Mouse (Mus musculus): ENCODE measurements around the gene Tmem213. TPM values are rescaled to one million over a fixed set of nuclear protein-coding genes. Genes with fewer than 3 reads are reported as not detected.

Tmem213 gene
- total RNA-seq (2021), result not detected
- long read RNA-seq, experiment 1, result 0 reads
- long read RNA-seq, experiment 2, result 0 reads

DNA sequence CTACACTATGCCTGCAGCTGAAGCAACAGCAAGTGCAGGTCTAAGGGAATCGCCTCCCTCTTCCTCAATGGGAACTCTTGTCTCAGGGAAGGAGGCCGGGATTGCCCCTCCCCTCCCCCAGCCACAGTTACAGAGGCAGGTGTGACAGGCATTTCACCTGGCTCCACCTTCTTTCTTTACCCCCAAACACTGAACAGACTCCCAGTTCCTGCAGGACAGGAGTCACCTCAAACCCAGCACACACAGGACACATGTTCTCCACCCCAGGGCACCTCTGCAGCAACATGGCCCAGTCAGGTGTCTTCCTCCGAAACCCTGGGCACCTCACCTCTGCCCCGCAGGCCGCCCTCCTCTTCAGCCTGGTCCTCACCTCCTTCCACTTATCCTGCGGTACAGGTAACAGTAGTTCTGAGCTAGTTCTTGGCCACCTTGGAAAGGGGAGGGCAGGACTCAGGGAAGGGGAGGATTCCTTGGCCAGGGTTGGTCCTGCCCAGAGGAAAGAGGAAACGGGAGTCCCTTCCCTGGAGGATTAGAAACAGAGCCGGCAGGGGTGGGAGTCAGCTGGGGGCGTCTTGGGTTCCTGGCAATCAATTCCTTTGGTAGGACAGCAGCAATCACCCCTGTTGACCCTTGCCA, at the start of gene Tmem213:
TSS of gene Tmem213 (plus strand) at position 96 of the 636 bp plus-strand sequence.
- Histone ChIP-seq H3K4me3 (no peak within 1 kb of the TSS), H3K27ac (no peak within 1 kb of the TSS)
- no peak for TF ChIP-seq CTCF (conservative IDR thresholded peaks at IDR 0.05)
- no peak for DNase-seq (ENCODE audit: low spot score in 2 of 2)

DNA sequence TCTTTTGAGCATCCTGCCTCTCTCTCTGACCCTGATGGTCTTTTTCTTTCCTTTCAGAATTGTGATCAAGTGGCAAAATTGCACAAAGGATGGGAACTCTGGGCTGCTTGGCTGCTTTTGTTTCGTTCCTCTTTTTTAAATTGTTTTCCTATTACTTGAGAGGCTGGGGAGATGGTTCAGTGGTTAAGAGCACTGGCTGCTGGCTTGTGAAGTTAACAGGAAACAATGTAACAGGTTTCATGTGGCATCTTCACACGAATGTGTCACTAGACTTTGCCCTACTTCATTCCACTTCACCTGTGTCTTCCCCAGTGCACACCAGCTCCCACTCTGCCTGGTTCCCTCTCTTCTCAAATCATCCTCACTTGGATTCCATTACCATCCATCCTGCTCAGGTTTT, 44.4 kb upstream of the Tmem213 start:
- no peak overlapping the region for H3K4me3 ChIP-seq
- DNase-seq (ENCODE audit: low spot score in 2 of 2), result no peak
- peak overlapping the region; percentile 64; the same call in 1 of the 2 replicates for H3K27ac ChIP-seq
- no peak for TF ChIP-seq CTCF (conservative IDR thresholded peaks at IDR 0.05)

DNA sequence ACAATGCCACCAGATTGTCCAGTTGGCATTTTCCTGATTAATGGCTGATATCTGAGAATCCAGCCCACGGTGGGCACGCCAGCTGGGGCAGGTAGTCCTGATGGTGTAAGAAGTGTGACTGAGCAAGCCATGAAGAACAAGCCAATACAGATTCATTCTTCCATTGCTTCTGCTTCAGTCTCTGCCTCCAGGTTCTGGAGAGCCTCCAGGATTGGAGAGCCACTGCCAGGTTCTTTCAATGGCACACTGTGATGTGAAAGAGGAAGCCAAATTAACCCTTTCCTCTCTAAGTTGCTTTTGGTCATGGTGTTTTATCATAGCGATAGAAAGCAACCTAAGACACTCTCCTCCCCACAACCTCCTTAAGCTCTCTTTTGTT, 43.9 kb upstream of the Tmem213 start:
- DNase-seq (ENCODE audit: low spot score in 2 of 2), result peak; percentile 51 to 67
- TF ChIP-seq CTCF (conservative IDR thresholded peaks at IDR 0.05), result no peak
- Histone ChIP-seq H3K4me3 (no peak overlapping the region), H3K27ac (peak overlapping the region; percentile 64)

DNA sequence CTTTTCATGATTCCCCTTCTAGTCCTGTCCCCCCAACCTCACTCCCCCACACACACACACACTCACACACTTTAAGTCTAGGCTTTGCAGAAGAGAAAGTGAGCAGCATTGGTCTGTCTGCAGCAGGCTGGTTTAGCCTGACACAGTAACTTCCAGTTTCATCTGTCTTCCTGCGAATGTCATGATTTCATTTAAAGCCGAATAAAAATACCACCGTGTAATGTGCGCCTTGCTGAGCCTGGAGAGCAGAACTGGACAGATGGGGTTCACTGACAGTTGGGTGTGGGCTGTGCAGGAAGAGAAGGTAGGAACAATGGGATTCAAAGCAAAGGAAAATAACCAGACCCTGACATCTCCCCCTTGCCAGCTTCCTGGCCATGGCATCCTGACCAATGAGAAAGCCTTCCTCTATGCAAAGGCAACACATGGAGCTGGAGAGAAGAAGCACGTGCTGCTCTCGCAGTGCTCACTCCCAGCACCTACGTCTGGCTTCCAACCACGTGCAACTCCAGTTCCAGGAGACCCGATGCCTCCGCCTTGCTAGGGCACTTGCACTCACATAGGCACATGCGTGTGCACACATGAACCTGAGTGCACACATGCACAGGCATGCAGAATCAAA, 43.4 kb upstream of the Tmem213 start:
- no peak for TF ChIP-seq CTCF (conservative IDR thresholded peaks at IDR 0.05)
- peak overlapping the region; percentile 26; the same call in 1 of the 2 replicates for H3K4me3 ChIP-seq
- peak; percentile 29 to 43 for DNase-seq (ENCODE audit: low spot score in 2 of 2)
- H3K27ac ChIP-seq, result peak overlapping the region; percentile 64

DNA sequence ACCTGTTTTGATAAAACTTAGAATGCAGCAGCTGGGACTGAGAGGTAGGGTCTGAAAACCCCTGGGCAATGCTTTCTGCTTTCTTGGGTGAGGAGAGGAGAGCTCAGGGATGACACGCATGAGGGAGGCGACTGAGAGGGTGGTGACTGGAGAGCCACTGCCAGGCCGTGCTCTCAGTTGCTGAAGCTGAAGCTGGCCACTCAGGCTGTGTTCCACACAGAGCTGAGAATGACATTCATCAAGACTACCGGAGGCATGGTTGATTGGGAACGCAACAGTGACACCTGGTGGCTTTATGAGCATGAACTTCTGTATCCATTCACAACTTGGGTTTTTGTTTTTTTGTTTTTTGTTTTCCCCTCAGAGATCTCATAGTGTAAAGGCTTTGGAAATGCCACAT, 42.8 kb upstream of the Tmem213 start:
- H3K27ac ChIP-seq, result peak overlapping the region; percentile 64

DNA sequence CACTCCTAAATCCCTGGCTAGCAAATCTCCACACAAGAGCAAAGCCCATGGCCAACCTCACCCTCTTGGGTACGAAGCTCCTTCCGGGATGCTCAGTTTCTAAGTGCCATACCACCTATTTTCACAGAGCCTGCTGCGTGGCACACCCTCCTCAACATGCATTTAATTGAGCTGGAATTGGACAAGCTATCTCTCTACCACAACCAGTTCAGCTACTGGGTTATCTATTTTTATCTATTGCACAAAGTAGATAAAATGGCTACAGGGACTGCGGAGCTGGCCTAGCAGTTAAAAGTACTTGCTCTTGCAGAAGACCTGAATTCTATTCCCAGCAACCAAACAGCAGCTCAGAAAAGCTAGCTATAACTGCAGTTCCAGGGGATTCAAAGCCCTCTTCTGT, 37.8 kb upstream of the Tmem213 start:
- Histone ChIP-seq H3K27ac (no peak overlapping the region), H3K4me3 (no peak overlapping the region)
- TF ChIP-seq CTCF (conservative IDR thresholded peaks at IDR 0.05), result no peak
- DNase-seq (ENCODE audit: low spot score in 2 of 2), result no peak

More for the DNA sequence above, 42.8 kb upstream of the Tmem213 start:
- TF ChIP-seq CTCF (conservative IDR thresholded peaks at IDR 0.05), result peak; percentile 90
- H3K4me3 ChIP-seq, result peak overlapping the region; percentile 26; the same call in 1 of the 2 replicates
- peak; percentile 55 to 66 for DNase-seq (ENCODE audit: low spot score in 2 of 2)

DNA sequence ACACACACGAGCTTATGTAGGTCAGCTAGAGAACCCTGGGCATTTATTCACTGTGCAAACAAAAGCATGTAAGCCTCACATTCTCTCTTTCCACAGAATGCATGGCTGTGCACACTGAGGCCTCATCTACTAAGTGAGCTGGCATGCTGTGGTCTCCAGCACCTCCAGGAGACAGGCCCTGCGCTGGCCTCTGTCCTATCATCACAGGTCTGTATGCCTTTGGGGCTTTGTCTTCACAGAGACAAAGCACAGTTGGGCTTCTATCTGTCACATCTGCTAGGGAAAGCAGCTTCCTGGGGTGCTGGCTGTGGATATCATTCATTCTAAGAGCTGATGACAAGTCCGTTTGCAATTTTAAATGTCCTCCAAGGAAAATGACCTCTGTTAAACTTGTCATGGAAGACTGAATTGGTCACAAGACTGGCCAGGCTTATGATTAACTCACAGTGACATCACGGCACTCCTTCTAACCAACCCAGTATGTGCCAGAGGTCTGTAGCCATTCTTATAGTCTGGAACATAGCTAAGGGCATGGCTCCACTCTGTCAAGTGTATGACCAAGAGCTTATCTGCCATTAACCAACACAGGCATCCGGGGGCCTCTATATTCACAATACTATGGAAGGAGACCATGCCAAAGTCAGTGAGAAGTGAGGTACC, 36.8 kb upstream of the Tmem213 start:
- no peak for TF ChIP-seq CTCF (conservative IDR thresholded peaks at IDR 0.05)
- no peak overlapping the region for H3K27ac ChIP-seq
- no peak overlapping the region for H3K4me3 ChIP-seq
- no peak for DNase-seq (ENCODE audit: low spot score in 2 of 2)

DNA sequence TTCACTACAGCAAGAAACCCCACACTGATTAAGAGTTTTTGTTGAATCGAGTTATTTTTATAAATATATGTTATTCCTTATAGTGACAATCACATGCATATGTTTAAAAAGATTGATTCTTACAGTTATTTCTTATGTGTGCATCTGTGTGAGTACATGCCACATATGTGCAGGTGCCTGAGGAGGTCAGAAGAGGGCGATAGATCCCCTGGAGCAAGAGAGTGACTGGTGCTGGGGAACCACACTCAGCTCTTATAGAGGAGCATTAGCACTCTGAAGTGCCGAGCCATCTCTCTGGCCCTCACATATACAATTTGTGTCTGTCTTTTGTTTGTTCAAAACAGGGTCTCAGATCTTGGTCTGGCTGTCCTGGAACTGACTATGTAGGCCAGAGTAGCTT, 35.5 kb upstream of the Tmem213 start:
- no peak for DNase-seq (ENCODE audit: low spot score in 2 of 2)
- 0 out of 2 replicates have a peak, but pooled peaks have one; percentile 10 for TF ChIP-seq CTCF (conservative IDR thresholded peaks at IDR 0.05)
- Histone ChIP-seq H3K4me3 (no peak overlapping the region), H3K27ac (no peak overlapping the region)

DNA sequence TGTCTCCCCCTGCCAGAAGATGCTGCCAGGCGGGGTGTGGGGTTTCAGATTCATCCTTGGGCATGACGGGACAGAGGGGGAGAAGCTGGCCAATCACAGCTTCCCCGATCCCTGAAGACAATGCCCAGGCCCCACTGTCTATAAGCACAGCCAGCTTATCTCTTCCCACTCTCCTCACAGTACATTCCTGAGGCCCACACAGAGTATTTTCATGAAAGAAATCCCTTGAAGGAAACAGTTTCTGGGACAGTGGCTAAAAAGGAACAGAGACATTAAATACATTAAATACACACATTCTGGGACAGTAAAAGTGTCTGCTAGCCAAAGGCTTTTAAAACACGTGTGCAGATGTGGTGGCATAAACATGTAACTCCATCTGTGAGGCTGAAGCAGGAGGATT, 28.7 kb upstream of the Tmem213 start:
- TF ChIP-seq CTCF (conservative IDR thresholded peaks at IDR 0.05), result no peak
- DNase-seq (ENCODE audit: low spot score in 2 of 2), result no peak
- no peak overlapping the region for H3K27ac ChIP-seq
- H3K4me3 ChIP-seq, result no peak overlapping the region

DNA sequence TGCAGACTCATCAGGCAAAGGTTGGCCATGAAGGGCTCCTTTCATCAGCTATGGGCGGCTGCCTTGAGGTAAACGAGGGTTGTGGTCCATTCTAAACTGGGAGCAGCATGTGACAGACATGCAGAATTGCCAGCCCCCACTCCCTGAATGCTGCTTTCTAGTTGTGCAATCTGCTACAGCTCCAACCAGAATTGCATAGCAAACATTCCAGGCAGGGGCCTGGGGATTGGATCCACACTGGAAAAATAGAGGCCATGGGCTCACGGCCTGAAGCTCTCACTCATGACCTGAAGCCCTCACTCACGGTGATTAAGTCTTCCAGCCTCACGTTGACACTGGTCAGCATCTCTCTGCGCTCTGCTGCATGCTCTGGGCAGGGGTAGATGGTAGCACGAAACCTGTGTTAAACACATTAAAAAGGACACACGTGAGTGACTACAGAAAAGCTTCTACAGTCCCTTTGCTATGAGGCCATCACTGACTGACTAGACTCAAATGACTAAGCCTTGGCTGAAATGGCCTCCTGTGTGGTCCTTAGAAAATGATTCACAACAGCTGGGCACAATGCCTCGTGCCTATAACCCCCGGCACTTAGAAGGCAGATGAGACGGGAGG, 27.2 kb upstream of the Tmem213 start:
- no peak for TF ChIP-seq CTCF (conservative IDR thresholded peaks at IDR 0.05)
- Histone ChIP-seq H3K27ac (no peak overlapping the region), H3K4me3 (no peak overlapping the region)
- DNase-seq (ENCODE audit: low spot score in 2 of 2), result no peak

DNA sequence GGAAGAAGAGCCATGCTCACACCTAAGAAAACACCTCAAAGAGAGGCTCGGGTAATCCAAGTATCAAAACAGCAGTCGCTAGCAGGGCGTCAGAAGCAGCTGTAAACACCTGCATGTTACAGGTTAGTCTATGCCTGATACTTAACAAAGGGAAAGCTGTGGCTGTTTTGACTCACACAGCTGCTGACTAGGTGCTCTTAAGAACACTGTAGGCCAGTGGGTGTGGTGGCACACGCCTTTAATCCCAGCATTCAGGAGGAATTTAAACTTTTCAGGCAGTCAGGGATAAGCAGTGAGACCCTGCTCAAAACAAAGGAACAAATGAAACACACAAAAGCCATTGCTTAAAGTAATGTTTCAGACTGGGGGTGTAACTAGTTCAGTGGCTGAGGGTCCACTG, 25.9 kb upstream of the Tmem213 start:
- DNase-seq (ENCODE audit: low spot score in 2 of 2), result no peak

DNA sequence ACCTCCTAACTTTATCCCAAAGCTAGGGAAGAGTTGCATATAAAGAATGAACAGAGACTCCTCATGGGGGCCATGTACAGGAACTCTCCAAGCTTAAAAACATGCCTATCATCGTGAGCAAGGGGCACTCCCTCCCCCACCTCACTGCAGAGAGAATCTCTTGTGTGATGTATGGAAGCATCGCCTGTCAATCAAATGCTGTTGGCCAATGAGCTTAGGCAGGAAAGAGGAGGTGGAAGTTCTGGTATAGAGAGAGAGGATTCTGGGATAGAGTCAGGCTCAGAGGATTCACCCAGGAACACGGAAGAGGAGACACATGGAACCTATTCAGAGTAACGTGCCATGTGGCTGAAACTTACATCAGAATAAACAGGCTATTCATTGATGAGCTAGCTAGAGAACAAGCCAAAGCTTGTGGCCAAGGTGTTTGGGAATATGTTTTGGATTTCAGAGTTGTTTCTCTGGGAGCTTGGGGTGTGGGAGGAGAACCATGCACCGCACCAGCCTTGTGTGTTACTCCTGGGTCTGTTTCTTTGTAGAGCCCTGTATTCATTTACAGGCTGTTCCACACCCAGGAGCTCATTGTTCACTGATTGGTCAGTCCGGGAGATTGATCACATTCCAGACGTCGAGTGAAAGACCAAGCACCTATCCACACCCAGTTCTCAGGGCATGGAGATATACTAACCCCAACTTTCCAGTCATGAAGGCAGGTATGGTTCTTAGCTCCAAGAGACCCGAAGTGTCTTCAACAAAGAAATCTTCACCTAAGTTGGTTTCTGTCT, 21.6 kb upstream of the Tmem213 start:
- no peak for TF ChIP-seq CTCF (conservative IDR thresholded peaks at IDR 0.05)
- DNase-seq (ENCODE audit: low spot score in 2 of 2), result no peak

More for the DNA sequence above, 25.9 kb upstream of the Tmem213 start:
- Histone ChIP-seq H3K27ac (no peak overlapping the region), H3K4me3 (no peak overlapping the region)
- TF ChIP-seq CTCF (conservative IDR thresholded peaks at IDR 0.05), result no peak

More for the DNA sequence above, 21.6 kb upstream of the Tmem213 start:
- H3K27ac ChIP-seq, result no peak overlapping the region
- H3K4me3 ChIP-seq, result no peak overlapping the region

Data from layer of hippocampus, adult 2 months (tissue).